Mouse (Mus musculus): Measurements from ENCODE around the gene Hs3st1. TPM values are rescaled to one million over a fixed set of nuclear protein-coding genes. Genes with fewer than 3 reads are reported as not detected.

Gene Hs3st1
- total and polyA plus RNA-seq, 2 experiments = 0.31 to 0.37 TPM

GRCm38 (mm10) chr5:39625037-39625473 lies 130.2 kb downstream of the Hs3st1 start:
- Histone ChIP-seq H3K4me3 (ENCODE audit: insufficient read depth, low read depth, low read length) (no peak overlapping the region), H3K27me3 (ENCODE audit: control insufficient read depth, insufficient read depth, low read length) (no peaks in the 10 kb centered on the region), H3K9ac (ENCODE audit: low read depth, low read length) (no peak overlapping the region), H3K4me1 (ENCODE audit: control insufficient read depth, insufficient read depth, low read length) (no peaks in the 10 kb centered on the region), H3K27ac (replicated peaks; ENCODE audit: insufficient read depth, low read depth, low read length) (no peak overlapping the region), H3K36me3 (ENCODE audit: control insufficient read depth, insufficient read depth, low read length) (no peaks in the 10 kb centered on the region), H3K79me2 (ENCODE audit: control insufficient read depth, insufficient read depth, low read length) (no peaks in the 10 kb centered on the region)
- 79% methylated on average over 8 of the region's 8 CpGs for WGBS
- no peak for DNase-seq (ENCODE audit: extremely low read depth, low read depth, low spot score)
- TF ChIP-seq POLR2A (IDR thresholded peaks at IDR 0.05; ENCODE audit: extremely low read depth, insufficient read depth, low read length) = no peak
- no peak for TF ChIP-seq CTCF (IDR thresholded peaks at IDR 0.05; ENCODE audit: low read depth, low read length)

- Histone ChIP-seq H3K27ac (replicated peaks; ENCODE audit: insufficient read depth, low read depth, low read length) (no peak overlapping the region), H3K36me3 (ENCODE audit: control insufficient read depth, insufficient read depth, low read length) (no peaks in the 10 kb centered on the region), H3K4me3 (ENCODE audit: insufficient read depth, low read depth, low read length) (no peak overlapping the region), H3K79me2 (ENCODE audit: control insufficient read depth, insufficient read depth, low read length) (no peaks in the 10 kb centered on the region), H3K4me1 (ENCODE audit: control insufficient read depth, insufficient read depth, low read length) (no peaks in the 10 kb centered on the region), H3K9ac (ENCODE audit: low read depth, low read length) (no peak overlapping the region), H3K27me3 (ENCODE audit: control insufficient read depth, insufficient read depth, low read length) (no peaks in the 10 kb centered on the region)
- TF ChIP-seq POLR2A (IDR thresholded peaks at IDR 0.05; ENCODE audit: extremely low read depth, insufficient read depth, low read length) (no peak), CTCF (IDR thresholded peaks at IDR 0.05; ENCODE audit: low read depth, low read length) (no peak)
- DNase-seq (ENCODE audit: extremely low read depth, low read depth, low spot score) = no peak
- 70% methylated on average over 4 of the region's 4 CpGs for WGBS
Measured at GRCm38 (mm10) chr5:39624218-39624590, 131.1 kb downstream of the Hs3st1 start.

GRCm38 (mm10) chr5:39623304-39624217 lies 131.7 kb downstream of the Hs3st1 start:
- no peak for TF ChIP-seq POLR2A (IDR thresholded peaks at IDR 0.05; ENCODE audit: extremely low read depth, insufficient read depth, low read length)
- TF ChIP-seq CTCF (IDR thresholded peaks at IDR 0.05; ENCODE audit: low read depth, low read length) = no peak
- no peak overlapping the region for H3K4me3 ChIP-seq (ENCODE audit: insufficient read depth, low read depth, low read length)
- no peaks in the 10 kb centered on the region for H3K27me3 ChIP-seq (ENCODE audit: control insufficient read depth, insufficient read depth, low read length)
- no peak for DNase-seq (ENCODE audit: extremely low read depth, low read depth, low spot score)
- H3K4me1 ChIP-seq (ENCODE audit: control insufficient read depth, insufficient read depth, low read length) = no peaks in the 10 kb centered on the region
- no peak overlapping the region for H3K9ac ChIP-seq (ENCODE audit: low read depth, low read length)
- 79% methylated on average over 13 of the region's 13 CpGs for WGBS
- no peaks in the 10 kb centered on the region for H3K36me3 ChIP-seq (ENCODE audit: control insufficient read depth, insufficient read depth, low read length)
- no peak overlapping the region for H3K27ac ChIP-seq (replicated peaks; ENCODE audit: insufficient read depth, low read depth, low read length)
- no peaks in the 10 kb centered on the region for H3K79me2 ChIP-seq (ENCODE audit: control insufficient read depth, insufficient read depth, low read length)

GRCm38 (mm10) chr5:39620206-39620866 lies 134.9 kb downstream of the Hs3st1 start:
- no peaks in the 10 kb centered on the region for H3K36me3 ChIP-seq (ENCODE audit: control insufficient read depth, insufficient read depth, low read length)
- no peak for DNase-seq (ENCODE audit: extremely low read depth, low read depth, low spot score)
- TF ChIP-seq POLR2A (IDR thresholded peaks at IDR 0.05; ENCODE audit: extremely low read depth, insufficient read depth, low read length) (no peak), CTCF (IDR thresholded peaks at IDR 0.05; ENCODE audit: low read depth, low read length) (no peak)
- H3K27ac ChIP-seq (replicated peaks; ENCODE audit: insufficient read depth, low read depth, low read length) = no peak overlapping the region
- no peak overlapping the region for H3K9ac ChIP-seq (ENCODE audit: low read depth, low read length)
- 85% methylated on average over 3 of the region's 3 CpGs for WGBS
- no peaks in the 10 kb centered on the region for H3K4me1 ChIP-seq (ENCODE audit: control insufficient read depth, insufficient read depth, low read length)
- no peak overlapping the region for H3K4me3 ChIP-seq (ENCODE audit: insufficient read depth, low read depth, low read length)
- H3K79me2 ChIP-seq (ENCODE audit: control insufficient read depth, insufficient read depth, low read length) = no peaks in the 10 kb centered on the region
- no peaks in the 10 kb centered on the region for H3K27me3 ChIP-seq (ENCODE audit: control insufficient read depth, insufficient read depth, low read length)

- Histone ChIP-seq H3K4me1 (ENCODE audit: control insufficient read depth, insufficient read depth, low read length) (no peaks in the 10 kb centered on the region), H3K9ac (ENCODE audit: low read depth, low read length) (no peak overlapping the region), H3K79me2 (ENCODE audit: control insufficient read depth, insufficient read depth, low read length) (no peaks in the 10 kb centered on the region), H3K27me3 (ENCODE audit: control insufficient read depth, insufficient read depth, low read length) (no peaks in the 10 kb centered on the region), H3K27ac (replicated peaks; ENCODE audit: insufficient read depth, low read depth, low read length) (no peak overlapping the region), H3K4me3 (ENCODE audit: insufficient read depth, low read depth, low read length) (no peak overlapping the region), H3K36me3 (ENCODE audit: control insufficient read depth, insufficient read depth, low read length) (no peaks in the 10 kb centered on the region)
- DNase-seq (ENCODE audit: extremely low read depth, low read depth, low spot score) = no peak
- 64% methylated on average over 2 of the region's 2 CpGs for WGBS
- TF ChIP-seq CTCF (IDR thresholded peaks at IDR 0.05; ENCODE audit: low read depth, low read length) (no peak), POLR2A (IDR thresholded peaks at IDR 0.05; ENCODE audit: extremely low read depth, insufficient read depth, low read length) (no peak)
Measured at GRCm38 (mm10) chr5:39617354-39617977, 137.8 kb downstream of the Hs3st1 start.

Measured in liver, adult 2 months (tissue).